23 mouse cellular contexts compared by ENCODE assay signal in the genomic region with DNA sequence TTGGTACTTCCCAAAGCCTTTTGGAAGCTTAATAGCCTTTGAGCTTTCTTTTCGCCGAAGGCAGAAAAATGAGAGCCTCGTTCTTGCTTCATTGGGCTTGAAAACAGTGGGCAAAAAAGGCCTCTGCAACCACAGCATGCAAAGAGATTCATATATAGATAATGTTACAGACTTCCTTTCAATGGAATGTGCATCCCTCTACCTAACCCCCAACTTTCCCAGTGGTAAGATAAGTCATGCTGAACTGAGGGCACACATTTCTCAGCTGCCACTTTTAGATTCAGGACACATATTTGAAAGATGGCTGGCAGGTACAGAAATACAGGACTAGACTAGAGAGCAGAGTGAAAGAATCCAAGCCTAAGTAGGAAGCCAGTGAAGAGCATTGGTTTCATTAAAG.
"Had no signal": no experiment of that assay in that cellular context is flagged by ENCODE, and none has a peak within 500 bp of the region (broad histone marks: within the 10 kb centered on the region; RNA-seq: fewer than 3 reads in every experiment).

No protein-coding gene starts in this region.

- H3K9ac ChIP-seq: heart, embryonic 13.5 days; heart, embryonic 15.5 days; hindbrain, embryonic 13.5 days; hindbrain, embryonic 15.5 days; limb, embryonic 13.5 days; limb, embryonic 15.5 days; liver, embryonic 12.5 days; liver, embryonic 14.5 days had no signal

- H3K36me3 ChIP-seq: heart, embryonic 13.5 days; heart, embryonic 15.5 days; hindbrain, embryonic 13.5 days; hindbrain, embryonic 15.5 days; limb, embryonic 13.5 days; limb, embryonic 15.5 days; liver, embryonic 12.5 days had no signal

- H3K27ac ChIP-seq: heart, adult 2 months; heart, embryonic 13.5 days; heart, embryonic 15.5 days; hindbrain, embryonic 13.5 days; hindbrain, embryonic 15.5 days; hindbrain, postnatal 0 days; limb, embryonic 13.5 days; limb, embryonic 15.5 days; liver, embryonic 12.5 days; liver, embryonic 14.5 days had no signal

- DNase-seq: gastrocnemius, postnatal 14 days; gastrocnemius, postnatal 36 days; heart, adult 11 months; heart, adult 2 months; heart, postnatal 14 days; heart, postnatal 36 days; kidney, adult 11 months; kidney, adult 8-10 months; kidney, postnatal 14 days; layer of hippocampus, adult 9-11 months; layer of hippocampus, postnatal 36 days; left cerebral cortex, postnatal 4 days had no signal

- H3K4me2 ChIP-seq: heart, embryonic 11.5 days; heart, embryonic 13.5 days; heart, embryonic 15.5 days; hindbrain, embryonic 13.5 days; hindbrain, embryonic 15.5 days; limb, embryonic 13.5 days; limb, embryonic 15.5 days; liver, embryonic 12.5 days had no signal

- ATAC-seq: hindbrain, postnatal 0 days; intestine, embryonic 16.5 days; liver, embryonic 12.5 days had no signal

- H3K27me3 ChIP-seq: heart, embryonic 13.5 days; heart, embryonic 15.5 days; hindbrain, embryonic 13.5 days; hindbrain, embryonic 15.5 days; limb, embryonic 13.5 days; limb, embryonic 15.5 days; liver, embryonic 12.5 days had no signal

- H3K4me1 ChIP-seq: heart, embryonic 13.5 days; heart, embryonic 15.5 days; hindbrain, embryonic 13.5 days; hindbrain, embryonic 15.5 days; limb, embryonic 13.5 days; limb, embryonic 15.5 days; liver, embryonic 12.5 days had no signal

- H3K9me3 ChIP-seq: heart, embryonic 13.5 days; heart, embryonic 15.5 days; hindbrain, embryonic 13.5 days; hindbrain, embryonic 15.5 days; limb, embryonic 13.5 days; limb, embryonic 15.5 days; liver, embryonic 12.5 days had no signal

- H3K4me3 ChIP-seq: heart, adult 2 months; heart, embryonic 13.5 days; heart, embryonic 15.5 days; hindbrain, embryonic 13.5 days; hindbrain, embryonic 15.5 days; limb, embryonic 13.5 days; limb, embryonic 15.5 days; liver, embryonic 12.5 days had no signal
